Mouse (Mus musculus) cerebellum, adult 2 months (tissue): ENCODE data around the gene H2-Ke6. TPM values are rescaled to one million over a fixed set of nuclear protein-coding genes. Genes with fewer than 3 reads are reported as not detected.
"Not testable (repeated sequence)": the region's sequence is repeated elsewhere in the genome, so short reads cannot be mapped to it uniquely, and the experiment has no call there.

Experiments
- DNase-seq, 2 experiments: peaks; one replicate each; pipeline ENCODE4 v3.0.0; 2021
- H3K27ac ChIP-seq: fragments of 200-500 bp; 2 replicates; pipeline ENCODE4 v1.5.1; 2012; ENCODE audit warnings: low read length, control low read depth, inconsistent platforms; ENCODE audit not compliant: insufficient read depth
- H3K27me3 ChIP-seq: fragments of 200-500 bp; 2 replicates; pipeline ENCODE4 v1.6.1; 2012; ENCODE audit warnings: inconsistent platforms, mild to moderate bottlenecking, low read length, moderate library complexity; ENCODE audit not compliant: control insufficient read depth, insufficient read depth
- H3K4me1 ChIP-seq: fragments of 200-500 bp; 2 replicates; pipeline ENCODE4 v1.6.1; 2011; ENCODE audit warnings: low read length; ENCODE audit not compliant: control insufficient read depth, insufficient read depth
- H3K4me3 ChIP-seq: fragments of 200-500 bp; replicated peaks from 2 replicates; pipeline ENCODE3; 2011; ENCODE audit warnings: mild to moderate bottlenecking, low read depth, low read length, control low read depth; ENCODE audit not compliant: insufficient read depth
- CTCF ChIP-seq: fragments of 200-500 bp; IDR thresholded peaks from 2 replicates; pipeline ENCODE4 v1.5.1; 2011; ENCODE audit warnings: low read depth, mild to moderate bottlenecking, control low read depth, low read length, moderate library complexity, borderline replicate concordance; ENCODE audit not compliant: insufficient read depth
- POLR2A ChIP-seq: fragments of 200-500 bp; IDR thresholded peaks from 2 replicates; pipeline ENCODE4 v1.6.1; 2011; ENCODE audit warnings: low read length, control low read depth, borderline replicate concordance; ENCODE audit not compliant: insufficient read depth
- WGBS: fragments of 180-500 bp; shearing (Covaris S2); methylation state at CpG from one replicate; pipeline ENCODE4 v1.1.7; 2018; 5-methylcytosine and 5-hydroxymethylcytosine counted together
- polyA plus RNA-seq: library from polyadenylated mRNA; depleted of rRNA; stranded (reverse); fragments of >200 nt; gene quantifications from 2 replicates; pipeline ENCODE4 v1.2.3, GENCODE M21; 2012; rRNA removed

Gene H2-Ke6
- polyA plus RNA-seq, 1 experiment, result 82.9 TPM

- TF ChIP-seq POLR2A, result peak; percentile 57; the same call in 1 of the 2 replicates
- peak; percentile 48; the same call in 1 of the 2 replicates for TF ChIP-seq CTCF
- under 1% methylated on average over 27 of the region's 27 CpGs for WGBS
- Histone ChIP-seq H3K4me3 (peak overlapping the region; percentile 81), H3K27ac (peak overlapping the region; percentile 84), H3K4me1 (peaks cover 13% of the 10 kb centered on the region)
- DNase-seq, result peak; percentile 89 to 91
- H3K27me3 ChIP-seq, result not testable (repeated sequence)
Measured at GRCm38 (mm10) chr17:33981192-33981909, 46.5 kb downstream of the H2-Ke6 start.

GRCm38 (mm10) chr17:33980181-33981035, 47.5 kb downstream of the H2-Ke6 start:
- Histone ChIP-seq H3K4me3 (no peak overlapping the region), H3K27ac (peak overlapping the region; percentile 74), H3K27me3 (no peaks in the 10 kb centered on the region), H3K4me1 (peaks cover 13% of the 10 kb centered on the region)
- no peak for DNase-seq
- no peak for TF ChIP-seq CTCF
- TF ChIP-seq POLR2A, result no peak
- WGBS, result 72% methylated on average over 19 of the region's 19 CpGs

- H3K4me3 ChIP-seq, result no peak overlapping the region
- no peak overlapping the region for H3K27ac ChIP-seq
- TF ChIP-seq CTCF, result no peak
- no peak for TF ChIP-seq POLR2A
- H3K4me1 ChIP-seq, result peaks cover 13% of the 10 kb centered on the region
- no peak for DNase-seq
- no peaks in the 10 kb centered on the region for H3K27me3 ChIP-seq
- WGBS, result 80% methylated on average over 6 of the region's 6 CpGs
Measured at GRCm38 (mm10) chr17:33979512-33980050, 48.3 kb downstream of the H2-Ke6 start.

GRCm38 (mm10) chr17:33978631-33979031, 49.2 kb downstream of the H2-Ke6 start:
- H3K27ac ChIP-seq, result peak overlapping the region; percentile 8; the same call in 1 of the 2 replicates
- no peaks in the 10 kb centered on the region for H3K27me3 ChIP-seq
- DNase-seq, result peak; percentile 83 to 88
- H3K4me3 ChIP-seq, result peak overlapping the region; percentile 50
- TF ChIP-seq CTCF (no peak), POLR2A (peak; percentile 75; the same call in 1 of the 2 replicates)
- 0% methylated on average over 17 of the region's 17 CpGs for WGBS
- peaks cover 13% of the 10 kb centered on the region for H3K4me1 ChIP-seq

GRCm38 (mm10) chr17:33977861-33978557, 49.9 kb downstream of the H2-Ke6 start:
- Histone ChIP-seq H3K4me3 (peak overlapping the region; percentile 50), H3K27ac (peak overlapping the region; percentile 4), H3K27me3 (no peaks in the 10 kb centered on the region), H3K4me1 (peaks cover 13% of the 10 kb centered on the region)
- DNase-seq, result peak in 1 of 2 experiments; percentile 17
- TF ChIP-seq CTCF (no peak), POLR2A (no peak)
- WGBS, result 1% methylated on average over 57 of the region's 57 CpGs

Other genes with a start within 250 kb of the H2-Ke6 start
- 1.6 and 1.9 TPM in 2 replicates for gene Angptl4, start 246.2 kb downstream of the H2-Ke6 start, polyA plus RNA-seq
- gene Kank3, start 217.5 kb downstream of the H2-Ke6 start, polyA plus RNA-seq, result 52.1 and 59.5 TPM in 2 replicates
- 471 and 493 TPM in 2 replicates for gene Rps28, start 203.5 kb downstream of the H2-Ke6 start, polyA plus RNA-seq
- 341 and 361 TPM in 2 replicates for gene Ndufa7, start 203.5 kb downstream of the H2-Ke6 start, polyA plus RNA-seq
- gene Cd320, start 185.0 kb downstream of the H2-Ke6 start, polyA plus RNA-seq, result 34.4 and 34.7 TPM in 2 replicates
- not detected in 2 replicates for gene Gm7029, start 154.2 kb downstream of the H2-Ke6 start, polyA plus RNA-seq
- 2.2 and 2.3 TPM in 2 replicates for gene Kifc1, start 137.4 kb downstream of the H2-Ke6 start, polyA plus RNA-seq
- 0.48 and 0.65 TPM in 2 replicates for gene Platr17, start 122.9 kb downstream of the H2-Ke6 start, polyA plus RNA-seq
- gene Daxx, start 118.6 kb downstream of the H2-Ke6 start, polyA plus RNA-seq, result 28.6 and 30.4 TPM in 2 replicates
- 27.7 and 28.5 TPM in 2 replicates for gene Tapbp, start 112.2 kb downstream of the H2-Ke6 start, polyA plus RNA-seq
- gene Zbtb22, start 112.2 kb downstream of the H2-Ke6 start, polyA plus RNA-seq, result 30.2 and 33.4 TPM in 2 replicates
- gene Rgl2, start 98.5 kb downstream of the H2-Ke6 start, polyA plus RNA-seq, result 171 and 183 TPM in 2 replicates
- 117 and 135 TPM in 2 replicates for gene Pfdn6, start 87.7 kb downstream of the H2-Ke6 start, polyA plus RNA-seq
- gene Wdr46, start 87.4 kb downstream of the H2-Ke6 start, polyA plus RNA-seq, result 13.3 and 14.0 TPM in 2 replicates
- 8.4 and 8.6 TPM in 2 replicates for gene B3galt4, start 76.6 kb downstream of the H2-Ke6 start, polyA plus RNA-seq
- gene Vps52, start 72.2 kb downstream of the H2-Ke6 start, polyA plus RNA-seq, result 73.5 and 77.0 TPM in 2 replicates
- 283 and 320 TPM in 2 replicates for gene Rps18, start 72.1 kb downstream of the H2-Ke6 start, polyA plus RNA-seq
- gene H2-K1, start 27.7 kb downstream of the H2-Ke6 start, polyA plus RNA-seq, result 61.9 and 77.5 TPM in 2 replicates
- gene Ring1, start 3.4 kb downstream of the H2-Ke6 start, polyA plus RNA-seq, result 66.4 and 74.6 TPM in 2 replicates
- gene Slc39a7, start 3.6 kb upstream of the H2-Ke6 start, polyA plus RNA-seq, result 120 and 123 TPM in 2 replicates
- gene Rxrb, start 3.8 kb upstream of the H2-Ke6 start, polyA plus RNA-seq, result 78.0 and 83.2 TPM in 2 replicates
- 12.2 and 15.2 TPM in 2 replicates for gene Col11a2, start 11.4 kb upstream of the H2-Ke6 start, polyA plus RNA-seq
- gene H2-Oa, start 64.3 kb upstream of the H2-Ke6 start, polyA plus RNA-seq, result 0.25 and 0.34 TPM in 2 replicates
- 13.2 and 13.6 TPM in 2 replicates for gene H2-DMa, start 91.5 kb upstream of the H2-Ke6 start, polyA plus RNA-seq
- gene Brd2, start 94.6 kb upstream of the H2-Ke6 start, polyA plus RNA-seq, result 188 and 209 TPM in 2 replicates
- gene H2-DMb2, start 115.2 kb upstream of the H2-Ke6 start, polyA plus RNA-seq, result 0.35 and 0.52 TPM in 2 replicates
- 1.8 and 3.0 TPM in 2 replicates for gene H2-DMb1, start 125.0 kb upstream of the H2-Ke6 start, polyA plus RNA-seq
- gene Tap1, start 159.5 kb upstream of the H2-Ke6 start, polyA plus RNA-seq, result 2.6 and 2.7 TPM in 2 replicates
- gene Psmb9, start 159.7 kb upstream of the H2-Ke6 start, polyA plus RNA-seq, result 2.2 and 2.7 TPM in 2 replicates
- gene Psmb8, start 169.7 kb upstream of the H2-Ke6 start, polyA plus RNA-seq, result 5.8 and 7.3 TPM in 2 replicates
- gene Tap2, start 175.5 kb upstream of the H2-Ke6 start, polyA plus RNA-seq, result 9.1 and 10.0 TPM in 2 replicates
- 0.67 and 0.86 TPM in 2 replicates for gene H2-Ob, start 210.8 kb upstream of the H2-Ke6 start, polyA plus RNA-seq
- gene H2-Ab1, start 229.6 kb upstream of the H2-Ke6 start, polyA plus RNA-seq, result 4.0 TPM in 2 replicates